Comparison of ENCODE assay signal across 1 mouse cellular context in the genomic region with DNA sequence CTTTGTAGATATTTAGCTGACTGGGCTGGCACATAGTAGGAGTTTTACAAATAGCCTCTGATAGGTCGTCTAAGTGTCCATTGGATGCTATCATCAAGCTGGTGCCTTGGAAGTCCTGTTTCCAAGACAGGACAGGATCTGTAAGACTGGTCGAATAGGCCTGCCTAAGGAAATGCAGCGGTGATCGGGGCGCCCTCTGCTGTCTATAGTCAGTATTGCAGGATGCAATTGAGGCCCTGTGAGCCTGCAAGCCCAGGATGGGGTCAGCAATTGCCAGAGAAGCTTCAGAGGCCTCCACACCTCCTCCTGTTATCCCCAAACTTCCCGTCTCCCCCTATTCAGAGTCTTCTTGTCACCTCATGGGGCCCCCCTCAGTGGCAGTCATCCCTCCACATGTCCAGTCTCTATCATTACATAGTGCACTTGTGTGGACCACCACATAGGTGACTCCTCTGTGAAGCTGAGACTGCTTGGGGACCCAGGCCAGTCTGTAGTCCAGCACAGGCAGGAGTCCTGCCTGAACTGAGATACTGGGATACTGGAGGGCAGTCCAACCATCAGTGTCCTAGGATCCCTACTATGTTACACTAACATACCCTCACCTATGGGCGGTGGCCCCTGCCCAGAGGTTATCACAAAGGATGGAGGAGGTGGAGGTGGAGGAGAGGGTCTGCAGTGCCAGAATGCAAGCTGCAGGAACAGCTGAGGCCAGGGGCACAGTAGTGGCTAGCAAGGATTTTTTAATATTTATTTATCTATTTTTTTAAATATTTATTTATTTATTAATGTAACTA.
TF ChIP-seq lines count a peak whose summit lies in the region.

No protein-coding gene starts in this region.

TF ChIP-seq in myocyte, 11 proteins besides CTCF, POLR2A, EP300 and RAD21:
- TF ChIP-seq E2F4 (IDR thresholded peaks at IDR 0.05; ENCODE audit: insufficient read depth) (no peak), POLR2AphosphoS2 (IDR thresholded peaks at IDR 0.05; ENCODE audit: insufficient read length, low read depth) (no peak), CEBPB (IDR thresholded peaks at IDR 0.05; ENCODE audit: insufficient read depth, poor library complexity, severe bottlenecking) (0 out of 2 replicates have a peak, but pooled peaks have one; percentile 42), MAX (IDR thresholded peaks at IDR 0.05; ENCODE audit: low read depth) (no peak)
